16 mouse cellular contexts compared by ENCODE assay signal in the genomic region with DNA sequence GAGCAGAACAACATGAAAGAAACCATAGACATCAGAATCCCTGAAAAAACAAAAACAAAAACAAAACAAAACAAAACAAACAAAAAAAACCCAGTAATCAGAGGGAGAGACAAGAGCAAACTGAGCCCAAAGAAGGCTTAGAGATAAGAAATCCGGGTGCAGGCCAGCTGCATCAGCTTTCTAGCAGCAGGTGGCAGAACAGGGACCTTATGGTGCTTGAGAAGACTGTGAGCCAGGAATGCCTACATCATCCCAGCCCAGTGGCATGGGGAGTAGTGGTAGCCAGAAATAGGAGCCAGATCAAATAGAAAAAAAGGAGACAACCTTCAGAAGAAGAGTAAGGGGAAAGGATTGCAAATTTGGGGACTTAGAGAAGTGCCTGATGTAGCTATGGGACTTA.
DNase-seq lines count a peak whose midpoint lies in the region; ATAC-seq and TF ChIP-seq lines count a peak whose summit lies in the region.
"Had no signal": no experiment of that assay in that cellular context is flagged by ENCODE, and none has a peak within 500 bp of the region (broad histone marks: within the 10 kb centered on the region; RNA-seq: fewer than 3 reads in every experiment).

No protein-coding gene starts in this region.

- peak; percentile 11; the same call in 1 of the 2 replicates for TF ChIP-seq CTCF in forebrain, postnatal 0 days (IDR thresholded peaks at IDR 0.05; ENCODE audit: low read depth)

- peak; percentile 66 for ATAC-seq in forebrain, postnatal 0 days
- no peak for ATAC-seq in forebrain, embryonic 15.5 days (replicated peaks)
- no peak for ATAC-seq in monocyte, adult 5-6 weeks (replicated peaks; ENCODE audit: insufficient number of reproducible peaks, low FRiP score, low TSS enrichment, poor library complexity, severe bottlenecking)
- ATAC-seq: intestine, postnatal 0 days had no signal

- H3K4me1 ChIP-seq in forebrain, postnatal 0 days (ENCODE audit: insufficient read depth) = no peaks in the 10 kb centered on the region
- H3K4me1 ChIP-seq in forebrain, embryonic 15.5 days = no peaks in the 10 kb centered on the region
- H3K4me1 ChIP-seq: embryonic facial prominence, embryonic 13.5 days; hindbrain, embryonic 15.5 days; liver, embryonic 13.5 days had no signal

- WGBS in forebrain, postnatal 0 days = 37% methylated on average over 1 of the region's 1 CpGs
- 38% methylated on average over 1 of the region's 1 CpGs for WGBS in forebrain, embryonic 15.5 days

- H3K4me2 ChIP-seq in forebrain, postnatal 0 days (ENCODE audit: low read depth) = no peak overlapping the region
- no peak overlapping the region for H3K4me2 ChIP-seq in forebrain, embryonic 15.5 days (replicated peaks)
- H3K4me2 ChIP-seq: embryonic facial prominence, embryonic 13.5 days; heart, embryonic 13.5 days; hindbrain, embryonic 15.5 days; liver, embryonic 13.5 days had no signal

- no peak overlapping the region for H3K4me3 ChIP-seq in forebrain, postnatal 0 days (ENCODE audit: low read depth, low read length)
- H3K4me3 ChIP-seq in forebrain, embryonic 15.5 days = no peak overlapping the region
- H3K4me3 ChIP-seq: embryonic facial prominence, embryonic 13.5 days; heart, embryonic 13.5 days; hindbrain, embryonic 15.5 days; liver, embryonic 13.5 days had no signal

- no peaks in the 10 kb centered on the region for H3K27me3 ChIP-seq in forebrain, postnatal 0 days (ENCODE audit: insufficient read depth, low read length)
- H3K27me3 ChIP-seq in forebrain, embryonic 15.5 days = no peaks in the 10 kb centered on the region
- H3K27me3 ChIP-seq: CH12.LX; embryonic facial prominence, embryonic 13.5 days; heart, embryonic 13.5 days; hindbrain, embryonic 15.5 days; liver, embryonic 13.5 days had no signal

- H3K27ac ChIP-seq in forebrain, postnatal 0 days (ENCODE audit: low read depth, low read length) = no peak overlapping the region
- no peak overlapping the region for H3K27ac ChIP-seq in forebrain, embryonic 15.5 days (replicated peaks)
- H3K27ac ChIP-seq: embryonic facial prominence, embryonic 13.5 days; heart, embryonic 13.5 days; hindbrain, embryonic 15.5 days; liver, embryonic 13.5 days had no signal

- no peak overlapping the region for H3K9ac ChIP-seq in forebrain, postnatal 0 days
- no peak overlapping the region for H3K9ac ChIP-seq in forebrain, embryonic 15.5 days (replicated peaks)
- H3K9ac ChIP-seq: embryonic facial prominence, embryonic 13.5 days; heart, embryonic 13.5 days; hindbrain, embryonic 15.5 days; liver, embryonic 13.5 days had no signal

- no peaks in the 10 kb centered on the region for H3K36me3 ChIP-seq in forebrain, postnatal 0 days (ENCODE audit: insufficient read depth)
- no peaks in the 10 kb centered on the region for H3K36me3 ChIP-seq in forebrain, embryonic 15.5 days
- H3K36me3 ChIP-seq: embryonic facial prominence, embryonic 13.5 days; heart, embryonic 13.5 days; hindbrain, embryonic 15.5 days; liver, embryonic 13.5 days had no signal

- DNase-seq in forebrain, postnatal 0 days = peak; percentile 76
- peak; percentile 93 for DNase-seq in brain, adult 2 months (ENCODE audit: low read depth, low spot score)
- DNase-seq in cerebellum, adult 9-10 months = peak; percentile 82
- peak; percentile 22 to 38 for DNase-seq in layer of hippocampus, adult 8-10 months (ENCODE audit: low spot score in 2 of 2)
- no peak for DNase-seq in lung, postnatal 36 days
- no peak for DNase-seq in ovary, postnatal 36 days (ENCODE audit: low spot score)
- DNase-seq: adrenal gland, adult 2 months; heart, postnatal 36 days; liver, embryonic 13.5 days had no signal

- 0 out of 2 replicates have a peak, but pooled peaks cover 5% of the 10 kb centered on the region for H3K9me3 ChIP-seq in forebrain, postnatal 0 days (ENCODE audit: low read length)
- peaks cover 6% of the 10 kb centered on the region; the same call in 1 of the 2 replicates for H3K9me3 ChIP-seq in forebrain, embryonic 15.5 days
- H3K9me3 ChIP-seq: hindbrain, embryonic 15.5 days had no signal

Comparison
In these comparisons a context has a peak if more than half of its experiments do, and no peak if none do; other contexts are left out.
1. DNase-seq: peak in forebrain, postnatal 0 days (single experiment), brain, adult 2 months (single experiment), cerebellum, adult 9-10 months (single experiment) and layer of hippocampus, adult 8-10 months (2 of 2); none in lung, postnatal 36 days (single experiment) and ovary, postnatal 36 days (single experiment).